Mouse (Mus musculus) stomach, postnatal 0 days (tissue): Measurements from ENCODE around the gene Ccnd1. TPM values are rescaled to one million over a fixed set of nuclear protein-coding genes. Genes with fewer than 3 reads are reported as not detected.

ENCODE experiments used
- ATAC-seq: fragments of 200-750 bp; cut with Nextera tagmentation; 2 replicates; pipeline ENCODE4 v1.8.0; 2017; ENCODE audit not compliant: low FRiP score, low TSS enrichment
- DNase-seq: peaks from one replicate; pipeline ENCODE4 v3.0.0-alpha.2; 2016; ENCODE audit warnings: low spot score
- H3K27ac ChIP-seq: fragments of 300-500 bp; sonication (generic); replicated peaks from 2 replicates; pipeline ENCODE4 v1.5.1; 2014; ENCODE audit warnings: mild to moderate bottlenecking, control low read depth
- H3K27me3 ChIP-seq: fragments of 300-500 bp; sonication (generic); 2 replicates; pipeline ENCODE4 v1.6.1; 2014; ENCODE audit warnings: low read length; ENCODE audit not compliant: control insufficient read depth, insufficient read depth
- H3K36me3 ChIP-seq: fragments of 300-500 bp; sonication (generic); 2 replicates; pipeline ENCODE4 v1.6.1; 2014; ENCODE audit warnings: low read length, mixed read lengths; ENCODE audit not compliant: control insufficient read depth, insufficient read depth
- H3K4me1 ChIP-seq: fragments of 300-500 bp; sonication (generic); replicated peaks from 2 replicates; pipeline ENCODE4 v1.6.1; 2014; ENCODE audit warnings: antibody characterized with exemption; ENCODE audit not compliant: control insufficient read depth, insufficient read depth
- H3K4me2 ChIP-seq: fragments of 300-500 bp; sonication (generic); replicated peaks from 2 replicates; pipeline ENCODE4 v1.6.1; 2014; ENCODE audit warnings: low read depth, mild to moderate bottlenecking, control low read depth, moderate library complexity
- H3K4me3 ChIP-seq: fragments of 300-500 bp; sonication (generic); 2 replicates; pipeline ENCODE4 v1.5.1; 2014; ENCODE audit warnings: low read depth, low read length, control low read depth
- H3K9ac ChIP-seq: fragments of 300-500 bp; sonication (generic); 2 replicates; pipeline ENCODE4 v1.6.1; 2014; ENCODE audit warnings: mild to moderate bottlenecking, low read length, control low read depth, mixed read lengths
- H3K9me3 ChIP-seq: fragments of 300-500 bp; sonication (generic); 2 replicates; pipeline ENCODE4 v1.6.1; 2016; ENCODE audit warnings: low read length; ENCODE audit not compliant: control insufficient read depth
- CTCF ChIP-seq: IDR thresholded peaks from 2 replicates; pipeline ENCODE4 v1.5.1; 2016; ENCODE audit warnings: antibody characterized with exemption, low read depth, mild to moderate bottlenecking, moderate library complexity
- EP300 ChIP-seq: optimal IDR thresholded peaks from 2 replicates; pipeline ENCODE3; 2016; ENCODE audit warnings: antibody characterized with exemption
- WGBS: fragments of 180-500 bp; shearing (Covaris S2); extraction: QIAGEN DNeasy Blood & Tissue Kit; methylation state at CpG from one replicate; pipeline ENCODE4 v1.1.7; 2014; 5-methylcytosine and 5-hydroxymethylcytosine counted together
- polyA plus RNA-seq: library from polyadenylated mRNA; unstranded; fragments of >200 nt; fragmentation: Nextera tagmentation; extraction: Ambion mirVana; gene quantifications from 2 replicates; pipeline ENCODE4 v1.2.1, GENCODE M21; 2015

Gene Ccnd1
- polyA plus RNA-seq, 1 experiment from 2014 or later = 38.7 TPM

GRCm38 (mm10) chr7:144941242-144941831 is 1.6 kb upstream of the Ccnd1 start:
- peaks cover 4% of the 10 kb centered on the region; the same call in 1 of the 2 replicates for H3K27me3 ChIP-seq
- WGBS = under 1% methylated on average over 39 of the region's 39 CpGs
- peak overlapping the region; percentile 54 for H3K4me3 ChIP-seq
- H3K4me2 ChIP-seq = peak overlapping the region; percentile 98
- H3K9ac ChIP-seq = peak overlapping the region; percentile 65
- TF ChIP-seq EP300 (no peak), CTCF (0 out of 2 replicates have a peak, but pooled peaks have one; percentile 2)
- H3K36me3 ChIP-seq = no peaks in the 10 kb centered on the region
- peak; percentile 79 for ATAC-seq
- no peaks in the 10 kb centered on the region for H3K9me3 ChIP-seq
- peak; percentile 91 for DNase-seq
- peak overlapping the region; percentile 85 for H3K27ac ChIP-seq
- peaks cover 9% of the 10 kb centered on the region for H3K4me1 ChIP-seq

DNA sequence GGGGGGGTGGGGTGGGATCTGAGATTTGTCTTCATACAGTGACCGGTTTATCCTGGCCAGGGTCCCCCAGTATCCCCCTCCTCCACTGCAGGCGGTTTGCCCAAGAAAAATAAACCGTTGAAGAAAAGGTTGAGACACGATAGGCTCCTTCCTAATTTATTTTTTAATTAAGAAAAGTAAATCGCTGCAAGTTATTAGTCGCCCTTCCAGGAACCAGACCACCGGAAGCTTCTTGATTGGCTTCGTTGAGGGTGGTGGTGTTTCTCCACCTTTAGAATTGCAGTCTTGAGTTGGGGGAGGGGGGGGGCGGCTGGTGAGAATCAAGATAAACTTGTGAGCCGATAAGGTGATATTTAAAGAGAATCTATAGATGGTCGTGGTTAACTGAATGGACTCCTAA is 860 bp upstream of the Ccnd1 start:
- DNase-seq (no peak), ATAC-seq (no peak)
- Histone ChIP-seq H3K4me1 (peaks cover 9% of the 10 kb centered on the region), H3K36me3 (no peaks in the 10 kb centered on the region), H3K4me3 (peak overlapping the region; percentile 62; the same call in 1 of the 2 replicates), H3K9me3 (no peaks in the 10 kb centered on the region), H3K27me3 (peaks cover 4% of the 10 kb centered on the region; the same call in 1 of the 2 replicates), H3K27ac (no peak overlapping the region), H3K4me2 (peak overlapping the region; percentile 98), H3K9ac (no peak overlapping the region)
- TF ChIP-seq CTCF (no peak), EP300 (no peak)
- WGBS = 7% methylated on average over 11 of the region's 11 CpGs

- ATAC-seq = no peak
- peak overlapping the region; percentile 98 for H3K4me2 ChIP-seq
- DNase-seq = peak; percentile 26
- peaks cover 9% of the 10 kb centered on the region for H3K4me1 ChIP-seq
- H3K27ac ChIP-seq = peak overlapping the region; percentile 58
- H3K9ac ChIP-seq = peak overlapping the region; percentile 45
- no peaks in the 10 kb centered on the region for H3K36me3 ChIP-seq
- WGBS = 2% methylated on average over 19 of the region's 22 CpGs
- H3K4me3 ChIP-seq = peak overlapping the region; percentile 62
- peaks cover 4% of the 10 kb centered on the region; the same call in 1 of the 2 replicates for H3K27me3 ChIP-seq
- H3K9me3 ChIP-seq = no peaks in the 10 kb centered on the region
- TF ChIP-seq EP300 = no peak
- no peak for TF ChIP-seq CTCF
Observed at GRCm38 (mm10) chr7:144940003-144940571, 362 bp upstream of the Ccnd1 start.

- H3K4me2 ChIP-seq = peak overlapping the region; percentile 98
- 0 out of 2 replicates have a peak, but pooled peaks cover 4% of the 10 kb centered on the region for H3K36me3 ChIP-seq
- TF ChIP-seq CTCF (no peak), EP300 (no peak)
- peak overlapping the region; percentile 82 for H3K27ac ChIP-seq
- DNase-seq (no peak), ATAC-seq (no peak)
- 1% methylated on average over 32 of the region's 32 CpGs for WGBS
- H3K9me3 ChIP-seq = no peaks in the 10 kb centered on the region
- H3K27me3 ChIP-seq = peaks cover 4% of the 10 kb centered on the region; the same call in 1 of the 2 replicates
- peak overlapping the region; percentile 69 for H3K9ac ChIP-seq
- H3K4me1 ChIP-seq = peaks cover 9% of the 10 kb centered on the region
- H3K4me3 ChIP-seq = peak overlapping the region; percentile 62
Observed at GRCm38 (mm10) chr7:144938661-144939343, 923 bp downstream of the Ccnd1 start.

GRCm38 (mm10) chr7:144937899-144938517 is 1.7 kb downstream of the Ccnd1 start:
- Histone ChIP-seq H3K9ac (peak overlapping the region; percentile 69), H3K27me3 (peaks cover 4% of the 10 kb centered on the region; the same call in 1 of the 2 replicates), H3K27ac (peak overlapping the region; percentile 25), H3K36me3 (peaks cover 7% of the 10 kb centered on the region; the same call in 1 of the 2 replicates), H3K4me3 (peak overlapping the region; percentile 62), H3K9me3 (no peaks in the 10 kb centered on the region), H3K4me2 (peak overlapping the region; percentile 98), H3K4me1 (peaks cover 9% of the 10 kb centered on the region)
- WGBS = under 1% methylated on average over 39 of the region's 39 CpGs
- TF ChIP-seq CTCF (no peak), EP300 (no peak)
- no peak for ATAC-seq
- DNase-seq = no peak
